Mouse (Mus musculus) intestine, embryonic 15.5 days (tissue): ENCODE data around the gene 5730455P16Rik. TPM values are rescaled to one million over a fixed set of nuclear protein-coding genes. Genes with fewer than 3 reads are reported as not detected.

Source experiments
- ATAC-seq: fragments of 200-750 bp; cut with Nextera tagmentation; 2 replicates; pipeline ENCODE4 v1.8.0; 2017; ENCODE audit warnings: moderate TSS enrichment, moderate library complexity
- H3K27ac ChIP-seq: fragments of 300-500 bp; sonication (generic); 2 replicates; pipeline ENCODE4 v1.5.1; 2015; ENCODE audit warnings: mild to moderate bottlenecking, inconsistent platforms
- H3K27me3 ChIP-seq: fragments of 300-500 bp; sonication (generic); replicated peaks from 2 replicates; pipeline ENCODE4 v1.6.1; 2015; ENCODE audit warnings: inconsistent platforms
- H3K36me3 ChIP-seq: fragments of 300-500 bp; sonication (generic); 2 replicates; pipeline ENCODE4 v1.6.1; 2015; ENCODE audit warnings: inconsistent platforms
- H3K4me1 ChIP-seq: fragments of 300-500 bp; sonication (generic); replicated peaks from 2 replicates; pipeline ENCODE4 v1.6.1; 2015; ENCODE audit warnings: inconsistent platforms
- H3K4me2 ChIP-seq: fragments of 300-500 bp; sonication (generic); replicated peaks from 2 replicates; pipeline ENCODE4 v1.6.1; 2015; ENCODE audit warnings: mild to moderate bottlenecking, inconsistent platforms
- H3K4me3 ChIP-seq: fragments of 300-500 bp; sonication (generic); replicated peaks from 2 replicates; pipeline ENCODE4 v1.5.1; 2015; ENCODE audit warnings: inconsistent platforms
- H3K9ac ChIP-seq: fragments of 300-500 bp; sonication (generic); 2 replicates; pipeline ENCODE4 v1.6.1; 2015; ENCODE audit warnings: inconsistent platforms
- H3K9me3 ChIP-seq: fragments of 300-500 bp; sonication (generic); 2 replicates; pipeline ENCODE4 v1.6.1; 2016; ENCODE audit warnings: inconsistent platforms
- WGBS: fragments of 180-500 bp; shearing (Covaris S2); methylation state at CpG from one replicate; pipeline ENCODE4 v1.1.7; 2015; 5-methylcytosine and 5-hydroxymethylcytosine counted together
- polyA plus RNA-seq: library from polyadenylated mRNA; unstranded; fragments of >200 nt; fragmentation: Nextera tagmentation; extraction: Ambion mirVana; gene quantifications from 2 replicates; pipeline ENCODE4 v1.2.1, GENCODE M21; 2015

The 5730455P16Rik gene
- polyA plus RNA-seq, 1 experiment from 2014 or later = 18.4 TPM

GRCm38 (mm10) chr11:80368949-80369348, 8.9 kb downstream of the 5730455P16Rik start:
- Histone ChIP-seq H3K4me1 (no peaks in the 10 kb centered on the region), H3K27ac (no peak overlapping the region), H3K4me3 (no peak overlapping the region), H3K36me3 (peaks cover 12% of the 10 kb centered on the region; the same call in 1 of the 2 replicates), H3K9ac (no peak overlapping the region), H3K4me2 (no peak overlapping the region), H3K9me3 (no peaks in the 10 kb centered on the region), H3K27me3 (no peaks in the 10 kb centered on the region)
- no peak for ATAC-seq
- WGBS = 89% methylated on average over 1 of the region's 1 CpGs

- H3K36me3 ChIP-seq = no peaks in the 10 kb centered on the region
- no peak overlapping the region for H3K9ac ChIP-seq
- H3K4me2 ChIP-seq = no peak overlapping the region
- H3K4me3 ChIP-seq = no peak overlapping the region
- no peaks in the 10 kb centered on the region for H3K27me3 ChIP-seq
- WGBS = 27% methylated on average over 4 of the region's 4 CpGs
- no peak for ATAC-seq
- no peaks in the 10 kb centered on the region for H3K9me3 ChIP-seq
- H3K27ac ChIP-seq = no peak overlapping the region
- H3K4me1 ChIP-seq = no peaks in the 10 kb centered on the region
Observed at GRCm38 (mm10) chr11:80354832-80355231, 23.0 kb downstream of the 5730455P16Rik start.

- ATAC-seq = no peak
- H3K4me2 ChIP-seq = no peak overlapping the region
- no peaks in the 10 kb centered on the region for H3K27me3 ChIP-seq
- no peak overlapping the region for H3K9ac ChIP-seq
- no peaks in the 10 kb centered on the region for H3K9me3 ChIP-seq
- no peak overlapping the region for H3K4me3 ChIP-seq
- H3K4me1 ChIP-seq = no peaks in the 10 kb centered on the region
- WGBS = 66% methylated on average over 5 of the region's 5 CpGs
- H3K27ac ChIP-seq = no peak overlapping the region
- no peaks in the 10 kb centered on the region for H3K36me3 ChIP-seq
Observed at GRCm38 (mm10) chr11:80351832-80352430, 25.9 kb downstream of the 5730455P16Rik start.

GRCm38 (mm10) chr11:80342482-80342881, 35.4 kb downstream of the 5730455P16Rik start:
- no peak for ATAC-seq
- no peak overlapping the region for H3K27ac ChIP-seq
- no peak overlapping the region for H3K9ac ChIP-seq
- H3K27me3 ChIP-seq = no peaks in the 10 kb centered on the region
- whole genome bisulfite sequencing = 17% methylated on average over 2 of the region's 2 CpGs
- H3K9me3 ChIP-seq = no peaks in the 10 kb centered on the region
- H3K4me2 ChIP-seq = no peak overlapping the region
- H3K36me3 ChIP-seq = no peaks in the 10 kb centered on the region
- H3K4me1 ChIP-seq = no peaks in the 10 kb centered on the region
- H3K4me3 ChIP-seq = no peak overlapping the region

GRCm38 (mm10) chr11:80336351-80336730, 41.5 kb downstream of the 5730455P16Rik start:
- H3K27me3 ChIP-seq = no peaks in the 10 kb centered on the region
- no peak overlapping the region for H3K27ac ChIP-seq
- no peak overlapping the region for H3K4me3 ChIP-seq
- H3K4me1 ChIP-seq = no peaks in the 10 kb centered on the region
- no peak for ATAC-seq
- 23% methylated on average over 6 of the region's 6 CpGs for WGBS
- H3K4me2 ChIP-seq = no peak overlapping the region
- no peaks in the 10 kb centered on the region for H3K9me3 ChIP-seq
- H3K36me3 ChIP-seq = no peaks in the 10 kb centered on the region
- no peak overlapping the region for H3K9ac ChIP-seq

- no peaks in the 10 kb centered on the region for H3K9me3 ChIP-seq
- H3K4me2 ChIP-seq = no peak overlapping the region
- 2% methylated on average over 7 of the region's 7 CpGs for WGBS
- H3K36me3 ChIP-seq = no peaks in the 10 kb centered on the region
- no peak for ATAC-seq
- no peak overlapping the region for H3K4me3 ChIP-seq
- no peaks in the 10 kb centered on the region for H3K4me1 ChIP-seq
- H3K27ac ChIP-seq = no peak overlapping the region
- no peak overlapping the region for H3K9ac ChIP-seq
- H3K27me3 ChIP-seq = no peaks in the 10 kb centered on the region
Observed at GRCm38 (mm10) chr11:80335609-80336350, 42.1 kb downstream of the 5730455P16Rik start.

- Histone ChIP-seq H3K27ac (no peak overlapping the region), H3K4me1 (no peaks in the 10 kb centered on the region), H3K36me3 (no peaks in the 10 kb centered on the region), H3K9me3 (no peaks in the 10 kb centered on the region), H3K4me2 (no peak overlapping the region), H3K9ac (no peak overlapping the region), H3K4me3 (no peak overlapping the region), H3K27me3 (no peaks in the 10 kb centered on the region)
- ATAC-seq = no peak
- 57% methylated on average over 12 of the region's 12 CpGs for WGBS
Observed at GRCm38 (mm10) chr11:80332709-80333400, 45.0 kb downstream of the 5730455P16Rik start.

GRCm38 (mm10) chr11:80324636-80325035, 53.2 kb downstream of the 5730455P16Rik start:
- no peak for ATAC-seq
- no peak overlapping the region for H3K4me3 ChIP-seq
- H3K9ac ChIP-seq = no peak overlapping the region
- H3K27ac ChIP-seq = no peak overlapping the region
- H3K4me1 ChIP-seq = no peaks in the 10 kb centered on the region
- no peak overlapping the region for H3K4me2 ChIP-seq
- no peaks in the 10 kb centered on the region; the same call in 1 of the 2 replicates for H3K27me3 ChIP-seq
- no peaks in the 10 kb centered on the region for H3K9me3 ChIP-seq
- no peaks in the 10 kb centered on the region for H3K36me3 ChIP-seq
- WGBS = 80% methylated on average over 6 of the region's 6 CpGs

GRCm38 (mm10) chr11:80323255-80323654, 54.6 kb downstream of the 5730455P16Rik start:
- no peak for ATAC-seq
- no peak overlapping the region for H3K4me3 ChIP-seq
- H3K4me2 ChIP-seq = no peak overlapping the region
- H3K9me3 ChIP-seq = no peaks in the 10 kb centered on the region
- H3K36me3 ChIP-seq = no peaks in the 10 kb centered on the region
- H3K4me1 ChIP-seq = no peaks in the 10 kb centered on the region
- H3K27ac ChIP-seq = no peak overlapping the region
- 50% methylated on average over 13 of the region's 13 CpGs for WGBS
- H3K9ac ChIP-seq = 0 out of 2 replicates have a peak overlapping the region, but pooled peaks have one; percentile 5
- H3K27me3 ChIP-seq = no peaks in the 10 kb centered on the region; the same call in 1 of the 2 replicates

- H3K9me3 ChIP-seq = no peaks in the 10 kb centered on the region
- H3K9ac ChIP-seq = no peak overlapping the region
- H3K36me3 ChIP-seq = no peaks in the 10 kb centered on the region
- no peak overlapping the region for H3K4me3 ChIP-seq
- no peak overlapping the region for H3K4me2 ChIP-seq
- no peaks in the 10 kb centered on the region; the same call in 1 of the 2 replicates for H3K27me3 ChIP-seq
- 64% methylated on average over 10 of the region's 10 CpGs for WGBS
- no peaks in the 10 kb centered on the region for H3K4me1 ChIP-seq
- no peak overlapping the region for H3K27ac ChIP-seq
- no peak for ATAC-seq
Observed at GRCm38 (mm10) chr11:80315743-80316639, 61.8 kb downstream of the 5730455P16Rik start.

- no peak for ATAC-seq
- Histone ChIP-seq H3K9ac (no peak overlapping the region), H3K27me3 (no peaks in the 10 kb centered on the region), H3K4me1 (no peaks in the 10 kb centered on the region), H3K27ac (no peak overlapping the region), H3K4me2 (no peak overlapping the region), H3K9me3 (no peaks in the 10 kb centered on the region), H3K36me3 (no peaks in the 10 kb centered on the region), H3K4me3 (no peak overlapping the region)
- WGBS = 81% methylated on average over 4 of the region's 4 CpGs
Observed at GRCm38 (mm10) chr11:80313944-80314343, 63.9 kb downstream of the 5730455P16Rik start.

GRCm38 (mm10) chr11:80313462-80313861, 64.4 kb downstream of the 5730455P16Rik start:
- Histone ChIP-seq H3K9me3 (no peaks in the 10 kb centered on the region), H3K36me3 (no peaks in the 10 kb centered on the region), H3K27ac (no peak overlapping the region), H3K27me3 (no peaks in the 10 kb centered on the region), H3K9ac (no peak overlapping the region), H3K4me3 (no peak overlapping the region), H3K4me2 (no peak overlapping the region), H3K4me1 (no peaks in the 10 kb centered on the region)
- WGBS = 65% methylated on average over 1 of the region's 1 CpGs
- ATAC-seq = no peak
